Mouse (Mus musculus): ENCODE measurements around the gene Arrdc2.

DNA sequence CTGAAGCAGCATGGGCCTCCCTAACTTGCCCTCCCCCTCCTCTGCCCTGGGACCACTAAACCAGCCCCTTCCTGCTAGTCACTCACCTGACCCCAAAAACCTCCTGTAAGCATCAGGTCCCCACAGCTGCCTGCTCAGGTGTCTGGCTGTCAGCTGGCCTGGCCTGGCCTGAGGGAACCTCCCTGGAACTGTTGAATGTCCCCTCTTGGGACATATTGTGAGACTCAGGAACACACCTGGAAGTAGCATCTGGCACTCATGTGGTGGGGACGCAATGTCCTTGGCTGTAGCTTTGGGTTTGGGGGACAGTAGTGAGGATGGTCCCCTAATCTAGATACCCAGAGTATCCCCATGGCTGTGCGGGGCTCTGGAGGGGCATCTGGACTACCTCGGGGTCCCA is 5.4 kb downstream of the Arrdc2 start:
- no peak for TF ChIP-seq CTCF (IDR thresholded peaks at IDR 0.05 in 2 of 3, conservative IDR thresholded peaks at IDR 0.05 in 1 of 3; ENCODE audit: control insufficient read depth in 1 of 3, insufficient read depth in 1 of 3, low read depth in 2 of 3, low read length in 3 of 3, poor library complexity in 1 of 3, severe bottlenecking in 1 of 3)
- no peak for TF ChIP-seq TBP (IDR thresholded peaks at IDR 0.05; ENCODE audit: low read depth, low read length)
- no peak for TF ChIP-seq USF2 (IDR thresholded peaks at IDR 0.05; ENCODE audit: borderline replicate concordance in 1 of 2, insufficient read depth in 1 of 2, low read depth in 1 of 2, low read length in 2 of 2)
- TF ChIP-seq HCFC1 (IDR thresholded peaks at IDR 0.05; ENCODE audit: low read depth, low read length) = no peak
- no peak for TF ChIP-seq MAX (IDR thresholded peaks at IDR 0.05; ENCODE audit: low read length)
- no peak for TF ChIP-seq SMC3 (IDR thresholded peaks at IDR 0.05; ENCODE audit: low read depth, low read length)
- no peak for TF ChIP-seq USF1 (IDR thresholded peaks at IDR 0.05; ENCODE audit: low read depth, low read length)
- no peak for TF ChIP-seq KAT2A (conservative IDR thresholded peaks at IDR 0.05; ENCODE audit: low read depth, low read length)
- no peak for TF ChIP-seq TAL1 (IDR thresholded peaks at IDR 0.05; ENCODE audit: low read length)
- TF ChIP-seq GABPA (IDR thresholded peaks at IDR 0.05; ENCODE audit: low read depth, low read length) = no peak
- no peak for TF ChIP-seq POLR2A (IDR thresholded peaks at IDR 0.05; ENCODE audit: control insufficient read depth in 1 of 2, insufficient read depth in 1 of 2, low read depth in 1 of 2, low read length in 2 of 2, poor library complexity in 1 of 2)

Measured in MEL (cell line).